Mouse (Mus musculus) gastrocnemius, postnatal 36 days (tissue): ENCODE data around the gene Faf1. TPM values are rescaled to one million over a fixed set of nuclear protein-coding genes. Genes with fewer than 3 reads are reported as not detected.

Experiments
- DNase-seq, 2 experiments: peaks; one replicate each; pipeline ENCODE4 v3.0.0; 2022
- intact Hi-C: fragments of 180-260 bp; cut with DNase I; formaldehyde crosslinking; loops from one replicate; pipeline ENCODE4 v1.15.1; 2025
- total RNA-seq, 2 experiments: library from RNA; stranded (reverse); gene quantifications; 2 replicates each; pipeline ENCODE4 v1.2.3; 2021

Faf1 gene
- total RNA-seq, 2 experiments from 2014 or later: 32.3 to 35.6 TPM

DNA sequence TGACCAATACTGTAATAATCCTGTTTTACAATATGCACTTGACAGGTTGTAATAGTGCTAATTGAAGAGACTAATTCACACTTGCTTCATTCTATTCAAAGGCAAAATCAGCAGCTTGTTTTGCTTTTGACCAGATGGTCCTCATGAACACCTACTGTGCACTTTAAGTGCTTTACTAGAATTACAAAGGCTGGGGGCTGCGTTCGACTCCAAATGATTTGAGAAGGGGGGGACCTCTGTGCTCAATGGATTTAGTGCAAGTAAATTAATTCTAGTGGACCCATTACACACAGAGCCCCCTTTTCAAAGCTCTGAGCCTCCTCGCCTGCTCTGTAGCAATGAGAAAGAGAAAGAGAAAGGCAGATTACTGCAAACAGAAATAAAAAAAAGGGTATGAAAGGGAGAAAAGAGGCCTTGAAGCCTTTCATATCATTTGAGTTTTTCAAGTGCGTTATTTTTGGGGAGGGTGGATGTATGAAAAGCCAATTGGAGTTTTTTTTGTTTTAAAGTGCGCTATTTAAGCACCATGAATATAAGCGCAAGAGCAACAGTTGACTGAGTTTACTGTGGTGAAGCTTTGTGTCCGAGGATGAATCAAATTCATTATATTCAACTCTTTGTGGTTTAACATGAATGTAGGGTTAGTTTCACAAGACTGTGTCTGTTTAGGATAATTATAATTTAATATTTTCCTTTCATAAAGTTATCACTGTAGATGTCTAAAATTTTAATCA lies 86.5 kb downstream of the Faf1 start:
- intact Hi-C loops: no loop called here
- no peak for DNase-seq

DNA sequence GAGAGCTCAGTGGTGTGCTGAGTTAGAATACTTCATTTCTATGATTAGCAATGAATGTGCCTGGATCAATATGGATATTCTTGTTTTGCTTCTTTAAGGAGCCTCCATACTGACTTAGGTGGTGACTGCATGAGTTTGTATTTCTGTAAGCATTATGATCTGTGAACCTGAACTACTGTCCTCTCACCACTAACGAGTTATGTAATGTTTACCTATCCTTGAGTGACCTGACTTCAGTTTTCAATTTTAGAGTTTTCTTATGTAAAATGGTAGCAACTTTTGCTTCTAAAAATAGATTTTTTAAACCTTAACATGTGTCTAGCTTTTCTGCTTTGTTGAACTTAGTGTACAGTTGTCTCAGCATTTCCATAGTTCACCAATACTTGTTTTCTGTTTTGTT lies 92.7 kb downstream of the Faf1 start:
- intact Hi-C loops: no loop called here
- DNase-seq: no peak

DNA sequence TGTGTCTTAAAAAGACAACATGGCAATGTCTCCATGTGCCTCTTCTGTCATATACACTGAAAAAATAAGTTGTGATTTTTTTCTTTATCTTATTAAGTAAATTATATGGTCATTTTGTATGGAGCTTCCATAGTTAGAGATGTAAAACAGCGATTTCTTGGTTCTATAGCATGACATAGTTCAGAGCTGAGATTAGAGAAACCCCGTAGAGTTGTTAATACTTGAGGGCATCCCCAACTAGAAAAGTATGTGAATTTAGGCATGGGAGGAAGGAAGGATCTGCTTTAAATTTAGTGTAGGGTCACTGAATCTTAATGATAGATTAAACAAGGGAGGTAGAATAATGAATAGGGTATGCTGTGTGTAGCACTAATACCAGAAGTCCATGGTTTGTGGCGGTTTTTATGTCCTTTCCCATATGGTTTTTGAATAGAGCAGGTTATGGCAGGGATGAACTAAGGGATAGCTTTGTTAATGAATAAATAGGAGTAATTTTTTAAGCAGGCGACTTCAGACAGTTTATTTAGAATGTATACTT lies 106.3 kb downstream of the Faf1 start:
- no peak for DNase-seq
- intact Hi-C loops: no loop called here

DNA sequence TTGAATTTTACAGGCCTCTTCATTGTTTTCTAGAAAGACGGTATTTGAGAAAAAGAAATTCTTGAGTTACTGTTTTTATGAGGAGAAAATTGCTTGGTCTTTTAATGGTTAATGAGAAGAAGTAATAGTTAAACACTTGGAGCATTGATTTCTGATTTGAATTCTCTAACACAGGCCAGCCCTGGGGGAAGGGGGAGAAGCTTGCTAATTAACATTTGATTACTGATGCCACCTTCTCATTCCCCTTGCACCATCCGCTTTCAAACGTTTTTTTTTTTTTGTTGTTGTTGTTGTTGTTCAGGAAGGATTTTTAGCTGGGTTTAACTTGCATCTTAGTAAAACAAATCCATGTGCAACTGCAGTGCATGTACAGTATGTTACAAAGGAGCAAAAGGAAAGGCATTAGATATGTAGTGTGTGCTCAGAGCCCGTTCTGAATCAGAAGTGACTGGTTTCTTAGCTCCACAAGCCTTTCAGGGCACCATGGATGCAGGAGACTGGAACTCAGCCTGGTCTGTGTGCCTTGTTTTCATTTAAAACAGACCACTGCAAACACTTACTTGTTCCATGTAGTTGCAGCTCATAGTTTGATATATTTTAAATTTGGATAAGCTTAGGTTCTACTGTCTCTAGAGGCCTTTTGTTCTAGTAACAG lies 113.1 kb downstream of the Faf1 start:
- intact Hi-C loops: no loop called here
- no peak for DNase-seq

DNA sequence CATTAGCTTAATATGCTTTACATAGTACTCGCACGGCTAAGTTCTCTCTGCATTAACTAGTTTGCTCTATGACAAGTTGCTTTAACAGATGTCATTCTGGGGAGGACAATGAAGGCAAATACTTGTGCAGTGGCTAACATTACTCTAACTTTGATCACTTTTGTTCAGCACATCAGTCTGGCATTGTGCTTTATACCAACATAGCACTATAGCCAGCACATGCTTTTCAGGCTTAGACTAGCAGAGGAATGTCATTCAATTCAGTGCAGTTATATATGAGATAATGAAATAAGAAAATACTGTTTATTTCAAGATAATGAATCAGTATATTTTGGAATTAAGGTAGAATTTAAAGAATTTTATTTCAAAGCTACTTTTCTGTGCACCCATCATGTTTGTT lies 115.9 kb downstream of the Faf1 start:
- no peak for DNase-seq
- intact Hi-C loops: no loop called here

DNA sequence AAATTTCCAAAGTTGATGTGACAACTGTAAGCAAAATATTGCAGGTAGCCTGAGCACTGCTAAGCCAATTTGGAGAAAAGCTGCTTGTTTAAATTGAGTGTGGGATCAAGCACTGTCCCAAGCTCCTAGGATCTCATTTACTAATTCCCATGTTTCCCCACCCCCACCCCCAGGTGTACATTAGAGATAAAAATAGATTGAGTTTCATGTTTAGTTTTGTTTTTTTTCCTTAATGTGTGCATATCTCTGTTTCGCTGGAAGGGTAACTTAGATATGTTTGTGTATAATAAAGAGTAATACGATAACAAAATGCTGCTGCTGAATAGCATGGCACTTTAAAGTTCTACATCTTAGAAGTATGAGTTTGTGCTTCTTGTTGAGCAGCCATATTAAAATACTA lies 116.7 kb downstream of the Faf1 start:
- intact Hi-C loops: no loop called here

DNA sequence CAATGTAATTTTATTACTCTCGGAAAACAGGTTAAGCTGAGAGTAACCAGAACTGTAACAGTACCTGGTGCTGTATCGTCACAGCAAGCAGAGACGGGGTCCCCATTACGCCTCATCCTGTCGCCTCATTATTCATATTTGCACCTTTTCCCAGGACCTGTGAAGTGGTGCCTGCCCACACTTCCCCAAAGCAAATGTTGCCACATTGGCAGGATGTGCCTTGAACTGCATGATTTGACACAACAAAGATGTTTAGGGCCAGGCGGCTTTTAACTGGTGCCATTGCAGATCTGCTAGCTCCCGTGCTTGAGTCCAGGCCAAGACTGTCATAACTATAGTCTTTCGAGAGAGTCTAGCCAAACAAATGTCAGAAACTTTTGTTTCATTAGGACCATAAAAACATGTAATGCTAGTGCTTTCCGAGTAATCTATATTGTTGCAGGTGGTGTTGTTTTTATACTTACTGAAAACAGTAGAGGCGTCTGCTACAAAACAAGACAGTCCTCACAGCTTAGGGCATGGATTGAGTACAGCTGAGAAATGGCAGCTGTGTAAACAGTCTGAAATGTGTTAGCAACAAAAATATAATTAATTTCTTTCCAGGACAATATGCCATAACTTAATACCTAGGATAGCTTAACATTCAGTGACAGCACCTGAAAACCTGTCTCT lies 121.3 kb downstream of the Faf1 start:
- intact Hi-C loops: no loop called here
- no peak for DNase-seq

More for the DNA sequence above, 116.7 kb downstream of the Faf1 start:
- no peak for DNase-seq

DNA sequence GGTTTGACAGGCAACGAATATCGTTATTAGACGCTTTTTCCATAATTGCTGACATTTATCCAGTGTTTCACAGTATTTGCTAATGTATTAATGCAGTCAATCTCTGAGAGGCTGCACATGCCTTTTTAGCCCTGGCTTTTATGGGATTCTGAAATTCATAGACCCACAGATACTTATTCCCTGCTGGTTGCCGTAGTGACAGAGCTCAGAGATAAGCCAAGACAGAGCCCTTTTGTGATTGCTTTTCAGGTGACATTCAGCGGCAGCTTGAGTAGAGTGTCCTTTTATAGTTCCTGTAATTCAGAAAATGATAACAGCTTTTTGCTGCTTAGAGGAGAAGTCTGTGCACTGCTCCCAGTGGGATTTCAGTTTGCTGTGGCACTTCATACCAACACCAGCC lies 130.0 kb downstream of the Faf1 start:
- intact Hi-C loops: no loop called here
- DNase-seq: no peak

DNA sequence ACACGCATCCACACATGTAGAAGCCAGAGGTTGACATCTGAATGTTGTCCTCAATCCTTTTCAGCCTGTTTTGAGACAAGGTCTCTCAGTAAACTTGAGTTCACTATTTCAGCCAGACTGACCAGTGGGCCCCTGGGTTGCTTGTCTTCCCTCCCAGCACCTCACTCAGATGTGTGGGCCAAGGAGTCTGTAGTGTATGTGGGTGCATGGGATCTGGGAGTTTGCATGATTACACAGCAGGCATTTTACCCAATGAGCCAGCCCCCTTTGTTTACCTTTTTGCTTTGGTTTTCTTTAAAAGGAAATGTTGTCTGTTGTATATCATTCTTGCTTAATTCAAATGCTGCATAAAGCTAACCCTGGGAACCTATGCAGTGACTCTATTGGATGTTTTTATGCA lies 138.8 kb downstream of the Faf1 start:
- intact Hi-C loops: no loop called here
- DNase-seq: no peak

DNA sequence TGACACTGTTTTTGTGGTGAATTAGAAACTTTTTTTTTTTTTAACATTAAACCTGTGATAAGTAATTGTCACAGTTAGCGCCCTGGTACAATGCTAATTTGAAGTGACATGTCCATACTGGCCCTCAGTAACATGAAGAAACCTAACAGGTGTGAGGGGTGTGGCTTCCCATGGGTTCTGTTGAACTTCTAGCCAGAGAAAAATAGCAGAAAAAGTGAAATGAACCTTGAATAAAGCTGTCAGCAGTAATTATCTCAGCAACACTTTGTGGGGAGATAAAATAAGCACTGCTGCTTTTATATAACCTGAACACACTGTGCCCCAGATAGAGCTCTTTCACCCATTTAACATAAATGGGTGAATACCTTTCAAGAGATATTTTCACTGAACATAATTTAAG lies 139.2 kb downstream of the Faf1 start:
- intact Hi-C loops: no loop called here
- DNase-seq: no peak

DNA sequence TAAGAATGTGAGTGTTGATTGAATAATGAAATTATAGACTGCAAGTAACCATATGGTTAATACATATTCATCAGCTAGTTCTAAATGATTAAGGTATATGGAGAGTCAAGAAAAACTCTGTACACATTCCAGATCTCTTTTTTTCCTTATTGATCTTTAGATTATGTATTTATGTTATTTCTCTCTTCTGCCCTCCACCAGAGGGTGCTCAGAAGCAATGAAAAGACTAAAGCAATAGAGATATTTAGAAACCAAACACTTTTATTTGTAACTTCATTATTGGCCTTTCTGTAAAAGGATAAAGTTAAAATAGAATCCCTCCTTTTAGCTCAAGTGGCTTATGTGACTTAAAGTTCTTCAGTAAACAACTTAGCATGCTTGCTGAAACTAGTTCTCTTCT lies 143.1 kb downstream of the Faf1 start:
- intact Hi-C loops: no loop called here
- no peak for DNase-seq

DNA sequence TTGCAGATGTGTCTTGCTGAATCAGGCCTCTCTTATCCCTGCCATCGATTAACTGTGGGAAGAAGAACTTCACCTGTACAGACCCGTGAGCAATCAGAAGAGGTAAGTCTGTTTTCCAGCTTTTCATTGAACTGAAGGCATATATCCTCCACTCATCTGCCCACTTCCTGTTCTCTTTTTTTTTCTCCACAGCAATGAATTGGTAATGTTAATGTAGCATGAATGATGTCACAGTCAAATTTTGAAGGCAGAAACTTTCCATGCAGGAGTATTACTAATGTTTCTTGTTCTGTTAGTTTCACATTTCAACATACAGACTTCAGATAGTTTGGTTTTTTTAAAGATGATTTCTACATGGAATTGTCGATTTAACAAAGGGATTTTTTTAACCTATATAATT lies 153.4 kb downstream of the Faf1 start:
- no peak for DNase-seq
- intact Hi-C loops: no loop called here

DNA sequence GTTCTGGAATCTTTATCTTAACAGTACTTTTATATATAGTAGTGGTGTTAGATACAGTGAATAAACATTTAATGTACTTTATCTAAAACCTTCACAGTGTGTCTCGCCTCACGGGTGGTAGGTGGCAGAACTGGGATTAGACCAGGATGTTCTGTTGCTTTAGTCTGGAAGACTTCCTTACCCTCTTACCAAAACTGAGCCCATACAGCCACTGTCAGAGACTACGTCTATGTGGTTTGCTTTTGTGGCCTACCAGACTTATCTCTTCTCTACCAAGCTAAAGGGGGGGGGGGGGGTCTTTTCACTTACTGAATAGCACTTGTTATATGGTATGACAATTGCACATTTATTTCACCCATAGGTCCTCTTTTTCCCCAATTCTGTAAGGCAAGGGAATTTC lies 181.5 kb downstream of the Faf1 start:
- intact Hi-C loops: no loop called here
- no peak for DNase-seq

DNA sequence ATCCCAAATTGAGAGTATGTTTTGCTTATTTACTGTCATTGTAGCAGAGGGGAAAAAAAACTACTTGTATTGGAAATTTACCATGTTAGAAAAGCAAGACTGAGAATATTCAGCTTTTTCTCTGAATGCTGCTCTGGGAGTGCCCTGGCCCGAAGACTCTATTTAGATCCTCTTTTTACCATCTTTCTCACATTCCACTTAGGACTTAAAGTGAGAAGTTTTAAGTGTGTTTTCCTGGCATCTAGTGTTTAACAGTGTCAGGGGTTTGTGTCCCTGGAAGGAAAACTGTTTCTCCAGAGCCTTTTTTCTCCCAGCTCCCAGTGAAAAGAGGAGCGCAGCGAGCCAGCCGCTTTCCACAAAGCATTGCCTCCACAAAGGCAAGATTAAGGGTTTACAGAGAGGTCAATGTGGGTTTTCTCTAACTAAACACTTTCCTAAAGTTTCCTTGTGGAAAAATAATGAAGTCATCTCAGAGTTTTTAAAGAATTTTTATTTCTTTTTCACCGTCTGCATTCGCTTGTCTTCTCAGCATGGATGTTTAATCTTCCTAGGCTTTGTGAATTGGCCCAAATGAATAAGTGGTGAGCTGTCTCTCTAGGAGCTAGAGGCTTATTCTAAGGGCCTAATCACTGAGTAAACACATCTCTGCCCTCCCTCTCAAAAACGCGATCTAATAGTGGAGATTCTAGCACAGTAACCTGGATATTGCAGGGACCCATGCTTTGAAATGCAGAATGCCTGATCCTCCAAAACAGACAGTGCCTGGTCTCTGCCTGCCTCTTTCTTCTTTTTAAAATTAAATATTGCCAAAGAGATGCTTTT lies 182.4 kb downstream of the Faf1 start:
- intact Hi-C loops: no loop called here
- no peak for DNase-seq

DNA sequence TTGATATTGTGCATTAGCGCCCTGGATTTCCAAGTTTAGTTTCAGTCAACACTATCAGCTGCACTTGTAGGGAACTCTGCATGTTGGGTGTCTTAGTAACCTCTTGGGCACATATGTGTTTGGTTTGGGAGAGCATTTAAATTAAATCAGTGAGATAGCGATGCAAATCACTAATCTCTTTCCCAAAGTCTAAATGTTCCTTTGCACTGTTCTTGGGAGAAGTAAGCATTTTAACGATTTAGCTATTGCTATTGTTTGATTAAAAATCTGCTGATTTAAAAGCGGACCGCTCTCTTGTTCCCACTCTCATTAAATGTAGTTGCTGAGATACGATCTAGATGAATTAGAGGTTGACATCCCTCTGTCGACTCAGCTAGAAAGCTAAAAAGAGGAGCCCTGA lies 183.0 kb downstream of the Faf1 start:
- DNase-seq: no peak
- intact Hi-C loops: no loop called here

DNA sequence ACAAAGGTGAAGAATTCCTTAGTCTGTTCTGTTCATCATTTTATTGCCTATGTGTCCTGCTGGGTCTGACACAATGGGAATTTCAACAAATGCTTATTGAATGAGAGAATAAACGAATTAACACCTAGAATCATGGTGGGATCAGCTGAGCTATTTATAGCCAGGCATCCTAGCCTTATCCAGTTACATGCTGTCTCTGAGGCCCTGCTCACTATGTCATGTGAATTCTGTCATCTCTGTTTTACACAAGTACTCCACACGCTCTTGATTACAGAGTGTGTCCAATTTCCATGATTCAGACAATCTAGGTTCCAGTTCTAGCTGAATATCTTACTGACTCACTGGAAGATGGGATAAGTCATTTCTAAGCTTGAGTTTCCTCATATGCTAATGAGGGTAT lies 183.9 kb downstream of the Faf1 start:
- DNase-seq: no peak
- intact Hi-C loops: no loop called here

DNA sequence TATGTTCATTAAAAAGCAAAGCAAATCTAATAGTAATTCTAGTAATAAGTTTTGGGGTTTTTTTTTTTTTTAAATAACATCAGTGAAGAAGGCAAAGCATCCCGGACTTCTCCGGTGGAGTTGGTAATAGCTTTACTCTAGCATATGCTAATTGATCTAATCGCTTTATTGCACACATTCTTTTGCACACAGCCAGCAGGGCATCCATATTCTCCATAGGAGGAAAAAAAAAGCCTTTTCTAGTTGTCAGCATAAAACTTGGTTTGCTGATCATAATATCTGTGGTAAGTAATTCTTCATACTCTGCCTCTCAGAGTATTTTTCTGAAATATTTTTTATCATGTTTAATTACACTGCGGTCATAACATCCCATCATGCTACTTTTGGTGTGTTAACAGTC lies 185.9 kb downstream of the Faf1 start:
- intact Hi-C loops: no loop called here
- no peak for DNase-seq

DNA sequence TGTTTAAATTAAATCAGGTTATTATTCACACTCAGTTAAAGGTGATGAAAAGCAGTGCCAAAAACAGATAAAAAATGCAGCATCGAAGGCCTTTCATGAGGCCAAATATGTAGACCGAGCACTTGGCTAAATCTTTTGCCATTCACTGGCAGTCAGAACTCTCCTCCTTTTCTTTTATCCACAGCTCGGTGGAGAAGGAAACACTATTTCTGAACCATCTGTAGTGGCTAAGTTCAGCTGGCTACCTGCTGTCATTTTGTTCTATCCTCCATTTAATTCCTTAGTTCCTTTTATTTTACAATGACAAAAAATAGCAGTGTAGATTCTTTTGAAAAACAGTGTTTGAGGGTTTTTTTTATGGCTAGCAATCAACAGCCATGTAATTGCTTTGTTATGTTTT lies 186.6 kb downstream of the Faf1 start:
- intact Hi-C loops: no loop called here
- DNase-seq: no peak

DNA sequence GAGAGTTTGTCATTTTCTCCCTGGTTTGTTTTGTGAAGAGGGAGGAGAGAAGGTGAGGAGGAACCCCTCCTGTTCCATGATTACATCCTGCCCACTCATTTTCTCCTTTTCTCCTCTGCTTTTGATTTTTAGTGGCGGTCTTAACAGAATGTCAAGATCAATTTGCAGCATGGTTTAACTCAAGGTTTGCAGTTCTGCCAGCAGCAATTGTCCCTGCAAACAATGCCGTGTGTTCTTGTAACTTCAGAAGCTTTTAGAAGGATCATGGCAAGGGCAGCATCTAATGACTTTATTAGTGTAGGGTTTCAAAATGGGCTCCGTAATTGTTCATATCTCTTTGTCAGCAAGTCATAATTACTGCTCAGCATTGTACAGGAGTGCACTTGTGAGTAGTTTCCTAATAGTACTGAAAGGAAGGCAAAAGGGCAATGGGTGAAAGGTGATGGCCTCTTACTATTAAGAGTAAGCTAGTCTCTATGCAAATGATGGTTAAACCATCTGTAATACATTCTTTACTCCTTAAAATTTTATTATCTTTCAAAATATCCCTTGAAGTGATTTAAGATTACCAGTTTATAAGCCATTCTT lies 192.6 kb downstream of the Faf1 start:
- DNase-seq: no peak
- intact Hi-C loops: no loop called here

DNA sequence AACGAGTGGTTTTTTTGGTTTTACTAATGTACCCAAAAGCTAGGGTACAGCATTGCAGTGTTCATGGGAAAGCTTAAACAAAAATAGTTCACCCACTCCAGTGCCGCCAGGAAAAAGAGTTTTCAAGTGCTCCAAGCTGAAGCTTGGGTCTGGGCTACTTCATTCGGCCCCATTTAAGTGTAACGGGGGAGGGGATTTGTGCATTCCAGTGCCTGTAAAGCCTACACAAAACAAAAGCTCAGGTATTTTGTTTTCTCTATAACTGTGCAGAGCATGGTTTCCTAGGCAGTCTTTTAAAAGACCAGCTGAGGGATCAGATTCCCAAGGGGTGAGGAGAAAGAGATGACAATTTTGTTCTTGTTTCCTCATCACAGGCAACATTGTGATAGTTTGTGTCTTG lies 207.9 kb downstream of the Faf1 start:
- intact Hi-C loops: no loop called here
- no peak for DNase-seq
